Mouse (Mus musculus): Measurements from ENCODE around the gene Prss29.

The Prss29 gene

DNA sequence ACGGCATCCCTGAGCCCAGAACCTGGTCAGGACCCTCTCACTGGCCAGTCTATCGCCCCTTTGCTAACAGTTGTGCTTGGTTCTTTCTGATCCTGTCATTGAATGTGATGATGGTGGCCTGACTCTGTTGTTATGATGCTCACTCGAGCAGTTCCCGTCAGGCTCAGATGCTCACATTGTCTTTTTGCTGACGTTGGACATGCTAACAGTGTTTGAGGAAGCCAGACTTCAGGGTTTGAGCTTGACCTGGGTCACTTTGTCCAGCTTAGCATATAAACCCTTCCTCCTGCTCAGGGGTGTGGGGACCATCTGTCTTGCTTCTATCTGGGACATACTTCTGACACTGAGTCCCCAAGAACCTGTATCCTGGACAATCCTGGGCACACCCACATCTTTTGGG lies at the start of gene Prss29:
Gene Prss29 (plus strand): TSS at position 301 of the 400 bp plus-strand sequence.
- DNase-seq (ENCODE audit: low spot score in 2 of 2): no peak

DNA sequence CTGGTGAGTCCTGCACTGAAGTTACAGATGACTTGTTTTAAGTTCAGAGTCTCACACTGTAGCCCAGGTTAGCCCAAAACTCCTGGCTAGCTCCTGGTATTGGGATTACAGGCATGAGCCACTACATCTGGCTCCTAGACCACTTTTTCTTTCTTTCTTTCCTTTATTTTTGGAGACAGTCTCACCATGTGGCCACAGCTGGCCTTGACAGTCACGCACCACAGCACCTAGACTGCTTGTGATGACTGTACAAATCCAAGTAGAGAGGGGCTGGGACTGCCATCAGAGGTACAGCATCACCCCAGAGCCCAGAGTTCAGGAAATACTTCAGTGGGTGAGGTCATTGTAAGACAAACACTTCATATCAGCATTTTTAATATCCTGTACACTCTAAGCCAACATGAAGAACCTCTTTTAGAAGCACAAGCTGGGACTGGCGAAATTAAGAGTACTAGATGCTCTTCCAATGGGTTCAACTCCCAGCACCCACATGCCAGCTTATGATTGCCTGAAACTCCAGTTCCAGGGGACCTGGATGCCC lies 47.6 kb upstream of the Prss29 start:
- no peak for DNase-seq (ENCODE audit: low spot score in 2 of 2)

GRCm38 (mm10) chr17:25272326-25272725 lies 46.1 kb upstream of the Prss29 start:
- no peak for DNase-seq (ENCODE audit: low spot score in 2 of 2)

GRCm38 (mm10) chr17:25272951-25273705 lies 45.3 kb upstream of the Prss29 start:
- DNase-seq (ENCODE audit: low spot score in 2 of 2): peak; percentile 94 to 95

DNA sequence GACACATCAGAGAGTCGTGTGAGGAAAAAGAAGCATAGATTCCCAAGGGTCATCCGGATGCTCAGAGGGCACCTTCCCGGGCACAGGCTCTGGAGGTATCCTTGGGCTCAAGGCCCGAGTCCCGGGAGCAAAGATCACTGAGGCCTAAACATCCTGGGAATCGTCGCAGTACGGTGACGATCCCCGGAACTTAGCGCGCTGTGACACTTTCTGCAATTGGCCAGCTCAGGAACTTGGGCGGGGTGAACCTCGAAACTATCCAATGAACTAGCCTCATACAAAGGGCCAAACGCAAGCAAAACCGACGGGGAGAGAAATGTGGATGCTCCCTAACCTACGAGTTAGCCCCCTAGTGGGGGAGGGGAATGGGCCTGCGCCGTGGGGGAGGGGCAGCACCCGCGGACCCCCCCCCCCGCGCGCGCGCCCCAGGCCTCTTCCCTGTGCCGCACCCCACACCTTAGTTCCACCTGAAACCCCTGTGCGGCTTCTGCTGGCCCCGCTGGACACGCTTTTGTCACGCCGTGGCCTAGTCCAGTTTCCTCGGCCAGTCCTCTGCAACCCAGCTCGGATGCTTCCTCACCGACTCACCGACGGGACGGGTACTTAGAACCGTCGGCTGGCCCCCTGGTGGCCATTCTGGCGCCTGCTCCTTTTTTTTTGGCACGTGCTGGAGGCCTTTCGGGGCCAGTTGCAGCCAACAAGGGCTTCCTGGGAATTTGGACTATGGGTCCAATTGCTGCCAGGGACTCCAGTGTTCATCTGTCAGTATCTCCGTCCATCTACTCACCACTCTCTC lies 44.5 kb upstream of the Prss29 start:
- peak; percentile 96 to 97 for DNase-seq (ENCODE audit: low spot score in 2 of 2)

DNA sequence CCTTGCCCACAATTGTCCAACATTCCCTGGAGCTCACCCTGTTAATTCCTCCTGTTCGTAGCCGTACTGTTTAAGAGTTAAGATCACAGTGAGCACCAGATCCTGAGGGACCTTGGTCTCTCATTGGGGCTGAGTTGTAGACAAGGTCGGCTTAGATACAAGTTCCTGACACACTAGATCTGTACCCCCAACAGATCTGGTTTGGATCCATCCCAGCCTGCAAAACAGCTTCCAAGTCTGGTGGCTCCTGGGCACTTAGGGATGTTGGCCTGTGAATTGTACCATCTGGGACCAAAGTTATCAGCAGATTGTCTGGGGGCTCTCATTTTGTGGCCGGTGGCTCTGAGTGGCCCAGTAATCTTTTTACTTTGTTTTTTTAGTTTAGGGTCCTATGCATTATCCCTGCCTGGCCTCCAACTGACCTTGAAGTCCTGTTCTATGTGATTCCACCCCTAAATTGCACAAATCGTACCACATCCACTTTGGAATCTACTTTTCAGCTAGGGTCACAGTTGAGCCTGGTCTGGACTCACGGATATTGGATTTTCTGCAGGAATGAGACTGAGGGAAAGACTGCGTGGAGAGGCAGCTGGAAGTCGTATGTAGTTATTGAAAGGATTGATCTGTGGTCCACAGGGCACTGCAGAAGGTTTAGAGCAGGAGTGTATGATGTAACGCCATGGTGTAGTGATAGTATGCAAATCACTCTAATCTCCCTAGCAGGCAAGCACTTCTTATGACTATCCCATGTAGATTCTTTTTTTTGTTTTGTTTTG lies 43.7 kb upstream of the Prss29 start, which contains the start of gene Ube2i:
Gene Ube2i (minus strand): TSS at position 52 of the 776 bp plus-strand sequence.
- no peak for DNase-seq (ENCODE audit: low spot score in 2 of 2)

GRCm38 (mm10) chr17:25275833-25276232 lies 42.6 kb upstream of the Prss29 start:
- DNase-seq (ENCODE audit: low spot score in 2 of 2): no peak

GRCm38 (mm10) chr17:25282133-25282532 lies 36.3 kb upstream of the Prss29 start:
- peak; percentile 40 to 42 for DNase-seq (ENCODE audit: low spot score in 2 of 2)

DNA sequence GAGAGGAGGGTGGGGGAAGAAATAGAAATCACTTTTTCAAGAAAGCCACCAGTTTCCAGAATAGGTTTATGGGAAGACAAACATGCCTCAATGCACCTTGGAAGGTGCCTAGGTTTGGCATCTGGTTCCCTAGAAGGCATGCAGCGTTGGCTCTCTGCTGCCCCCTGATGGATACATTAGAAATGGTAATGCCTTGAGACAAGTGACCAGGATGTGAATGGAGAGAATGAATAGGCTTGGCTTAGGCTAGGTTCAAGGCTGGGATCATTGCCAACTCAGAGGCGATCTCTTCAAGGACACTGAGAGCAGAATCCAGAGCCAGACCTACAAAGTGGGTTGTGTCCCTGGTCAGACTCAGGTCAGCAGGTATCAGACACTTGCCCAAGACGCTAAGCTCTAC lies 33.4 kb upstream of the Prss29 start:
- peak; percentile 62 to 76 for DNase-seq (ENCODE audit: low spot score in 2 of 2)

GRCm38 (mm10) chr17:25288842-25289241 lies 29.6 kb upstream of the Prss29 start:
- peak; percentile 33 to 39 for DNase-seq (ENCODE audit: low spot score in 2 of 2)

DNA sequence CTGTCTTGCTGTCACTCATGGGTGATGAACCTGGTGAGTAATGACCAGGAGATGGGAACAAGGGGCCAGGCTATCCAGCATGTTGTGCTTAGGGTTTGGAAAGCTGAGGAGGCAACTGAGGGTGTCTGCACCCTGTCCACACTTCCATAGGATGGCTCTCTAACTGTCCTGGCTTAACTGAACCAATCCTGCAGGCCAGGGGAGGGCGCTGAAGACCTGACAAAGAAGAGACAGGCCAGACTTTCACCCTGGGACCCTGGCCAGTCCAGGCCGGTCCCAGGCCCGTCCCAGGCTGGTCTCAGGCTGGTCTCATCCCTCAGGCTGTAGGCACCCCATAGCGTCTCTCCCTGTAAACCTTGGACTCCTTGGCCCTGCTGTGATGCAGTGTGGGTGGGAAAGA lies 28.0 kb upstream of the Prss29 start:
- DNase-seq (ENCODE audit: low spot score in 2 of 2): no peak

DNA sequence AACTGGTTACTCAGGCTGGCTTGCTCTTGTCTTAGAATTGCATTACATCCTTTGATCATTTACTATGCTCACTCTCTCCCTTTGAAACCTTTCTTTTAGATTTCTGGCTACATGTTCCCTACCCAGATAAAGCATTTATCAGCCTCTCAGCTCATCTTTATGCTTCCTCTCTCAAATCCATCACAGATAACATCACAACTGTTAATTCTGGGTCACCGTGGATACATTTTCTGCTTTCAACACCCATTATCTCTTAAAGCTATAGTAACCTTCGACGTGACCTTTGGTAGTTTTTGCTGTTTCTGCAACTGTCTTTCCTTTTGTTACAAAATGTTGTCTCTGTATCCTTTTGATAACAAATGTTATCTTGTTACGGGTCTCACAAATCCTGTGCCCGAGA lies 25.0 kb upstream of the Prss29 start:
- DNase-seq (ENCODE audit: low spot score in 2 of 2): no peak

GRCm38 (mm10) chr17:25294111-25294510 lies 24.3 kb upstream of the Prss29 start:
- no peak for DNase-seq (ENCODE audit: low spot score in 2 of 2)

DNA sequence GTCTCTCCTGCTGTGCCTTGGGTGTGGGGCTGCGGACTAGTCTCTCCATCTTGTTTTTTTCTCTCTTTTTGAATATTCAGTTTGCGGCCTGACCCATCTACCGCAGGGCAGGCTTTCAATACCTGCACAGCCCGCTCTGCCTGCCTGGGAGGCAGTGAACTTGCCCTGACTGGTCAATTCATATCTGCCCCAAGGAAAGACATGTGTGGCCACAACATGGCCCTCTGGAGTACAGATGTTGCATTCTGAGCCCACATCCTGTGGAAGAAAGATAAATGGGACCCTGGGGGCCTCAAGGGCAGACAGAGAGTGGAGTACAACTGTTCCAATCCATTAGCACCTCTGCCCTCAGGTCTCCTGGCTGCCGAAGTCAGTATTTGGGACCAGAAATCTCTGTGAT lies 20.4 kb upstream of the Prss29 start, which contains the start of gene Prss34:
Gene Prss34 (plus strand): TSS at position 301 of the 400 bp plus-strand sequence.
- DNase-seq (ENCODE audit: low spot score in 2 of 2): no peak

GRCm38 (mm10) chr17:25308346-25308745 lies 10.1 kb upstream of the Prss29 start, which contains the start of gene Prss28:
Prss28 (plus strand) TSS chr17:25308646.
- no peak for DNase-seq (ENCODE audit: low spot score in 2 of 2)

- DNase-seq (ENCODE audit: low spot score in 2 of 2): no peak
Observed at GRCm38 (mm10) chr17:25320819-25321218, 2.4 kb downstream of the Prss29 start.

DNA sequence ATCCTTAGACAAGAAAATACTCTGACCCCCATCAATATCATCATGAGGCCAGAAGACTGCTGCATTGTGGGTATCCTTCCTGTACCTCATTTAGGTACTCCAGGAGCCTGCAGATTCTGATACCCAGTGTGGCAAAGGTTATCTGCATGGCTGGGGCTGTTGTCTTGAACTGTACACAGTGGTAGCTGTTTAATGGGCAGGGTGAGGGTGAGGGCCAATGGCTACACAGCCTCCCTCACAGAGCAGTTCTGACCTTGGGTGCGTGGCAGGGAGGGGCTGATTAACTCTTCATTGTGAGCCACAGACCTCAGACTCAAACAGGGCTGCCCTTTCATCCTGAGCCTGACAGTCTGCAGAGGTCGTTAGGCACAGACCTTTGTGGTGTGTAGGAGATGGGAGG lies 4.5 kb downstream of the Prss29 start:
- no peak for DNase-seq (ENCODE audit: low spot score in 2 of 2)

DNA sequence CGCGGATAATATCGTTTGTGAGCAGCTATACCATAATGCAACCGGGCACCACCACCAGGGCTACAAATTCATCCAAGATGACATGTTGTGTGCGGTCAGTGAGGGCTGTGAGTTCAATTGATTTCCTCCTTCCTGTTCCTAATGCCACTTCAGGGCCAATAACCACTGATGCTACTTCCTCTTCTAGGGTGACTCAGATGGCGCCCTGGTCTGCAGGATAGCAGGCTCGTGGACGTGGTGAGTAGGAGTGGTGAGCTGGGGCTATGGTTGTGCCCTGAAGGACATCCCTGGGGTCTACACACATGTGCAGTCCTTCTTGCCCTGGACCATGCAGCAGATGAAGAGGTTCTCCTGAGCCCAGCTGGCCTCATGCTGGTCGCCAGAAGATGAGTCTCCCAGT lies 13.9 kb downstream of the Prss29 start:
- no peak for DNase-seq (ENCODE audit: low spot score in 2 of 2)

- peak in 1 of 2 experiments; percentile 33 for DNase-seq (ENCODE audit: low spot score in 2 of 2)
Observed at GRCm38 (mm10) chr17:25333943-25334342, 15.5 kb downstream of the Prss29 start.

DNA sequence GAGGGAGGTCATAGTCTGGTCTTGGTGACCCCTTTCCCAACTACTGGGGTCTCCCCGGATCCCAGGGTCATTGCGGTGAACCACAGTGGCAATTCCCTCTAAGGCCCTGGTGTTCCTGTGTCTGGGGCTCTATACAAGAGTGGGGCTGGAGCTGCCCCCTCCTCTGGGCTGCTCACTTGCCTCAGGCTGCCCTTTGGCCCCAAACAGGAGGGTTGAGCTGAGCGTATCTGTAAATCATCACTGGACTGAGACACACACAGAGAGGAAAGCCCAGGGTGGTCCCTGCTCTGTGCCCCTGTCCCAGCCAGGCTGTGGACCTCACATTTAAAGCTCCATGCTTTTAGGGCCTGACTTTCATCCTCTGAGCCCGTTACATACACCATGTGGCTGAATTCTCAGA lies 19.8 kb downstream of the Prss29 start:
- no peak for DNase-seq (ENCODE audit: low spot score in 2 of 2)

DNA sequence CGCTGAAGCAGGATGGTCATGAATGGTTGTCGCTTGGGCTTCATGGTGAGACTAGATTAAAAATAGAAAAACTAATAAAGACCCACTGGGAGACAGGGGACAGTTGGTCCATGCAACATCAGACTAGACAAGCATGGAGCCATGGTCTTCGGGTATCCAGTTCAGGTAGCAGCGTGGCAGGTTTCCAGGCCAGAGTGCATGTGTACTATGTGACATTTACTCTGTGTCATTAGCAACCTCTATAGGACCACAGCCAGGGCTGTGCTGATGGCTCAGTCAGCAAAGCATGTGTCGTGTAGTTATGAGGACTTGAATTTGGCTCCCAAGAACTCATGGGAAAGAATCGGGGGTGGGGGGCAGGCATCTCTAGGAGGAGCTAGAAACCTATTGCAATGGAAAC lies 21.5 kb downstream of the Prss29 start:
- no peak for DNase-seq (ENCODE audit: low spot score in 2 of 2)

DNA sequence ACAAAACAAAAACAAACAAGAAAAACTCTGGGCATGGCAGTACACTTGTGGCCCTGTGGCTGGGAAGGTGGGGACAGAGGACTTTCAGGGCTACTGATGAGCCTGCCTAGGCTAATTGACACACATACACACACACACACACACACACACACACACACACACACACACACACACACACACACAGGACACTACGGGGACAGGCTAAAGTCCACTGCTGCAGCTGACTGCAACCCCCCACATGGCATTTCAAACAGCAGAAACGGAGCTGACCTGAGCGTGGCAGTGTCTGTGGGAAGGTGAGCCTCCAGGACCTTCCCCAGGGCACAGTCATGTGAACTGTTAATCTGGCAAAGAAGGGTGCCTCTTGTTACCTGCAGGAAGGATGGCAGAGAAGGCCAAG lies 23.0 kb downstream of the Prss29 start:
- DNase-seq (ENCODE audit: low spot score in 2 of 2): no peak
